Mouse (Mus musculus): ENCODE data around the gene Dpm2.

DNA sequence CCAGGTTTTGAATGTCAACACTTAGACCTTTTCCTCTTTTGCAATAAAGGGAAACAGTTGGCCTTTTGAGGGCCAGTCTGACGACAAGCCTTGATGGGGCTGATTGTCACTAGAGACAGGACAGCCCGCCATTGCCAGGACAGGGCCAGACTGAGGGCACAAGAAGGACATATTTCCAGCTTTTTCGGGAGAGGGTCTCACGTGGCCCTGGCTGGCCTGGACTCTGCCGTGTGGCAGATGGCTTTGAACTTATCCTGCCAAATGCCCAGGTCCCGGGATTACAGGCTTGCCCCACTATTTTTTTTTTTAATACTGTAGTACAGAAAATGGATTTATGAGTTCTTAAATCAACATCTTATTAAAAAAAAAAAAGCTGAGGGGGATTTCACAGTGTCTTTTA lies 20.6 kb downstream of the Dpm2 start:
- TF ChIP-seq CTCF (IDR thresholded peaks at IDR 0.05; ENCODE audit: control insufficient read depth, insufficient read depth, insufficient read length) (no peak), USF1 (IDR thresholded peaks at IDR 0.05; ENCODE audit: low read depth) (no peak), MAX (IDR thresholded peaks at IDR 0.05) (no peak), MYOD1 (IDR thresholded peaks at IDR 0.05; ENCODE audit: control insufficient read depth, insufficient read length, low read depth) (no peak), MYOG (IDR thresholded peaks at IDR 0.05; ENCODE audit: control insufficient read depth, extremely low read depth, insufficient read length) (no peak)

All from C2C12 (cell line).